Mouse (Mus musculus): Measurements from ENCODE around the gene Hck. TPM values are rescaled to one million over a fixed set of nuclear protein-coding genes. Genes with fewer than 3 reads are reported as not detected.

The Hck gene
- total RNA-seq, 2 experiments from 2014 or later = 2.6 to 3.2 TPM

- DNase-seq (ENCODE audit: low spot score in 2 of 2) = no peak
Observed at GRCm38 (mm10) chr2:153149742-153150141, 41.5 kb downstream of the Hck start.

GRCm38 (mm10) chr2:153151026-153151425 lies 42.8 kb downstream of the Hck start:
- DNase-seq (ENCODE audit: low spot score in 2 of 2) = no peak

GRCm38 (mm10) chr2:153151926-153152665 lies 43.8 kb downstream of the Hck start:
- no peak for DNase-seq (ENCODE audit: low spot score in 2 of 2)

- DNase-seq (ENCODE audit: low spot score in 2 of 2) = no peak
Observed at GRCm38 (mm10) chr2:153153033-153153450, 44.8 kb downstream of the Hck start.

DNA sequence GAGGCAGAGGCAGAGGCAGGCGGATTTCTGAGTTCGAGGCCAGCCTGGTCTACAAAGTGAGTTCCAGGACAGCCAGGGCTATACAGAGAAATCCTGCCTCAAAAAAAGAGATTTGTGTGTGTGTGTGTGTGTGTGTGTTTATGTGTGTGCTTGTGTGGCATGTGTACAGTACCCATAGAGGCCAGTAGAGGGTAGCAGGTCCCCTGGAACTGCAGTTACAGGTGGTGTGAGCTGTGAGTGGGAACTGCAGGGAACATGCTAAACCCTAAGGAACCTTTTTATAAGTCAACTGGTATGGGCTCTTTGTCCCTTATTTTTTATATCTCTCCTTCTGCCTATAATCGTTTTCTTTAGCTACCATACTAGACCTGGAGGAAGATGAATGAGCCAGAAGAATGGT lies 49.0 kb downstream of the Hck start:
- no peak for DNase-seq (ENCODE audit: low spot score in 2 of 2)

- DNase-seq (ENCODE audit: low spot score in 2 of 2) = no peak
Observed at GRCm38 (mm10) chr2:153160133-153160532, 51.9 kb downstream of the Hck start.

DNA sequence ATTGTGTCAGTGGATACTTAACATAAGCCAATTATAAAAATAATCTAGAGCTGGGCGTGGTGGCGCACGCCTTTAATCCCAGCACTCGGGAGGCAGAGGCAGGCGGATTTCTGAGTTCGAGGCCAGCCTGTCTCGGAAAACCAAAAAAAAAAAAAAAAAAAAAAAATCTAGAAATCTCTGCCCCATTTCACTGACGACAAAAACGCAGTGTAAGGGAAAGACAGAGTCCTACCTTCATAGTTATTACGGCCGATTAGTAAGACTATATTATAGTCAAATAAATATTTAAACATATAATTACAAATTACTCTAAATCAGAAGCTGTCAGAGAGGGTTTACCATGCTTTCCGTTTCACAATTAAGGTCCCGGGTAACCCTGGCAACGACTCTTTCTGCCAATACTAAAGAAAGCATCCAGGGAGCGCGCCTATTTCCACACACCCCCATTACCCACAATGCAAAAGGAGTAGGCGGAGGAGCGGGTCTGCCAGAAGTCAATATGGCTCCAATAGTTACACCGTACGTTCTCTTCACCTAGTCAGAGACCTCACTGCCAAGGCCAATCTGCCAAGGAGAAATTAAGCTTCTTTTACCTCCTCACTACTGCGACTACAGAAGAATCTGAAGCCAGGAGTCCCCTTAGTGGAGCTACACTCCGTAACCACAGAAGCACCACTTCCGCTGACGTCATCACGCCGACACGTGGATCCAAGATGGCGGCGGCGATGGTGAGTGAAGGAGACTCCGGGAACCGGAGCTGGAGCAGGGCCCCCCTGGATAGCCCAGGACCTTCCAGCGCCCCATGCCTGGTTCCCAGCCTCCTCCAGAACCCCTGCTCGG lies 52.8 kb downstream of the Hck start, which contains the start of gene Tm9sf4:
TSS of gene Tm9sf4 (plus strand) at position 460 of the 840 bp plus-strand sequence.
- DNase-seq (ENCODE audit: low spot score in 2 of 2) = peak; percentile 93 to 95

GRCm38 (mm10) chr2:153161684-153162080 lies 53.4 kb downstream of the Hck start:
- DNase-seq (ENCODE audit: low spot score in 2 of 2) = no peak

DNA sequence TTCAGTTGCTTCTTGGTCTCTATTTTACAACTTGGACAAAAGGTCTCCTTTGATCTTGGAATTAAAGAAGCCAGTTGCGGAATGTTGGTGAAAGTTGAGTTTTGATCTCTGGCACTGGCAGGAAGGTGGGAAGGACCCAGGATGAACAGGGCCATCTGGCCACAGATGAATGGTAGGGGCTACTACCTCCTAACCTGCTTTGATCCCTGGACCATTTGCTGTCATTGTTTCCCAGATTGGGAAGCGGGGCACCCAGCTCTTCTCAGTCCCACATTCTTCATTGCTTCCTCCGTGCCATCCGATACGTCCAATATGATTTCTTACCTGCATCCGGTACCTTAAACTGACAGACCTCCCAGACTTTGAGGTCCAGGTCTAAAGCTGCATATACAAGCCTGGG lies 58.9 kb downstream of the Hck start:
- no peak for DNase-seq (ENCODE audit: low spot score in 2 of 2)

DNA sequence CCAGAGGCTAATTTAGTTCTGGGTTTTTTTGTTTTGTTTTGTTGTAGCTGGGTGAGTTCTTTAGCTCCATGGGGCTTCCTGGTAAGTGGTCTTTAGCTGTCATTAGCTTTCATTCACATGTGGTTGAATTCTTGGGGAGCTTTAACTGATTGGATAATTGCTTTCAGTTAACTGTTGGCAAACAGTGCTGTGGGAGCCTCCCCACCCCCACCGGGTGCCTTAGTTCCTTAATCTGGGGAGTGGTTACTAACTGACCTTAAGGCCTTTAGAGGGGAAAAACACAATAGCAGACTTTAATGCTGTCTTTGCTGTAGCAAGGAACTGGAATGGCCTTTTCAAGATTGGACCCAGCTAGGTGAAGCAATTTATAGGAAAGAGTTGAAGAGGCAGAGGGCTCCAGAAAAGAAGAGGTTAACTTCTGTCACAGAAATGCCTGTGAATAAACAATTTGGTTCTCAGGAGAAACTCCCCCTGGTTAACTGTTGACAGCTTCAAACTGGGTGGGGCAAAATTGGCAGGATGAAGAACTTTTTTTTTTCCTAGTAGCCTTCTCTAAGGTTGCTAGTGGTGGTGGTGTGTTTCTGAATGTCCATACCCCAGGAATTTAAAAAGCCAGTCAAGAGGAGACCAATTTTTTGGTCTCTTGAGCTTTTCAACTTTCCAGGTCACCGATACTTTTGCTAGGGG lies 60.0 kb downstream of the Hck start:
- no peak for DNase-seq (ENCODE audit: low spot score in 2 of 2)

GRCm38 (mm10) chr2:153170490-153171224 lies 62.4 kb downstream of the Hck start:
- DNase-seq (ENCODE audit: low spot score in 2 of 2) = no peak

DNA sequence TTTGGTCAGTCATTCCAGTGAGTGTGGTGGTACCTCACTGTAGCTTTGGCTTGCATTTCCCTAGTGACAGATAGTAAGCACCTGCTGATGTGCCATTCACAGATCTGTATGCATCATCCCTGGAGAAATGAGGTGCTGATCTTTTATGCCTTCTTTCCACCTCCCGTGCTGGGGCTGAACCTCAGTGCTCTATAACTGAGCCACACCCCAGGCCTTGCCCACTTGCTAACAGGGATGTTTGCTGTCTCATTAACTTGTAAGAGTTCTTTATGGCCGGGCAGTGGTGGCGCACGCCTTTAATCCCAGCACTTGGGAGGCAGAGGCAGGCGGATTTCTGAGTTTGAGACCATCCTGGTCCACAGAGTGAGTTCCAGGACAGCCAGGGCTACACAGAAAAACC lies 63.7 kb downstream of the Hck start:
- no peak for DNase-seq (ENCODE audit: low spot score in 2 of 2)

DNA sequence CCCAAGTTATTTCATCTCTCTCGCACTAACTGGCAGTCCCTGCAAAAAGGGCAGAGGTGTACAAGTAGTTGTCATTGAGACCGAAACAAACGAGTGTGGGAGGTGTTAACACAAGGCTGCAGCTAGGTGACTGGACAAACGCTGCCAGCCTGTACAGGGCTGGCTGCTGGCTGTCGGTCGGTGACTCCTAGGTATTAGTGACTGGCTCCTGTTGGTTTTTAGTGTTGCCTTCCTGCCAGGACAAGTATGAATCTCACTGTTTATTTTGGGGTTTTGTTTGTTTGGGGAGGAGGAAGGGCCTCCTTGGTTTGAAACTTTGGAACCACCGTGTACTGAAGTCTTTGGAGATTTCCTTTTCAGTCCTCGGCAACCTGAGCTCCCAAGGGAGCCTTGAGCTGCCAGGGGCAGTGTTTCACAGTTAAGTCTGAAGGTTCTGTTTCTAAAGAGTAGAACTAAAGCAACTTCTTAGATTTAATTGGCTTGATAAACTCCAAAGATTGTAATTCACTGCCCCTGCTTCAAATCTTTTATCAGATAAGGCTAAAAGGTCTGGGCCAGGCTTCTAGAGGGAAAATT lies 67.8 kb downstream of the Hck start:
- DNase-seq (ENCODE audit: low spot score in 2 of 2) = no peak

GRCm38 (mm10) chr2:153177188-153177587 lies 68.9 kb downstream of the Hck start:
- no peak for DNase-seq (ENCODE audit: low spot score in 2 of 2)

- no peak for DNase-seq (ENCODE audit: low spot score in 2 of 2)
Observed at GRCm38 (mm10) chr2:153179126-153179860, 71.0 kb downstream of the Hck start.

DNA sequence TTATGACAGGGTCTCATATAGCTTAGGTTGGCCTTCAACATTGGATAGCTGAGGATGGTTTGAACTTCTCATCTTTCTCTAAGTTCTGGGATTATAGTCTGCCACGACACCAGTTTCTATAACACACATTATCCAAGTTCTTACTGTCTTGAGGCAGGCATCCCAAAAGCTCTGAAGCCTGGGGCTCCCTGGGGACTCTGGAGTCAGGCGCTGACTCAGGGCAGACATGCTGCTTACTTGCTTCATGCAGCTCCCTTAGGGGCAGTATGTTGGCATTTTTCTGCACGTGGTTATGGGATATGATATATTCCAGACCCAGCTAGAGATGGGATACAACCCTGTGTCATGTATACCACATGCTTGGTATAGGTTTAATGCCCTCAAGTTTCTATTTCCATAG lies 71.7 kb downstream of the Hck start:
- DNase-seq (ENCODE audit: low spot score in 2 of 2) = no peak

- DNase-seq (ENCODE audit: low spot score in 2 of 2) = peak; percentile 53 to 64
Observed at GRCm38 (mm10) chr2:153186176-153186591, 77.9 kb downstream of the Hck start.

- no peak for DNase-seq (ENCODE audit: low spot score in 2 of 2)
Observed at GRCm38 (mm10) chr2:153187848-153188247, 79.6 kb downstream of the Hck start.

DNA sequence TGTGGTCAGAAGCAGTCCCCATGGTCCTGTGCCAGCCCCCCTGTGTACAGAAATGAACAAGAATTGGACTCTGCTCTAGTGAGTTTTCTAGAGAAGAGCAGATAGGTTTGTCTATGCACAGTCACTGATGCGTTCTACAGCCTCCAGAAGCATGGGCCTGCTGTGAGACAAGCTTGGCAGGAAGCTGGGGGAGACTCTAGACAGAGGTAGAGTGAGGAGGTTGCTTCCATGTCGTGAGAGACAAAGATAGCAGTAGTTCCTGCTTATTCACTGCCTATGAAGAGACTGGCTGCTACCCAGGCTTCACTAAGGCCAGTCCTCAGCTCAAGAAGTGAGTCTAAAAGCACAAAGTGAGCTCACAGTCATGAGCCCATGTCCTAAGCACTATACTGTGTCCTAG lies 83.0 kb downstream of the Hck start:
- DNase-seq (ENCODE audit: low spot score in 2 of 2) = no peak

DNA sequence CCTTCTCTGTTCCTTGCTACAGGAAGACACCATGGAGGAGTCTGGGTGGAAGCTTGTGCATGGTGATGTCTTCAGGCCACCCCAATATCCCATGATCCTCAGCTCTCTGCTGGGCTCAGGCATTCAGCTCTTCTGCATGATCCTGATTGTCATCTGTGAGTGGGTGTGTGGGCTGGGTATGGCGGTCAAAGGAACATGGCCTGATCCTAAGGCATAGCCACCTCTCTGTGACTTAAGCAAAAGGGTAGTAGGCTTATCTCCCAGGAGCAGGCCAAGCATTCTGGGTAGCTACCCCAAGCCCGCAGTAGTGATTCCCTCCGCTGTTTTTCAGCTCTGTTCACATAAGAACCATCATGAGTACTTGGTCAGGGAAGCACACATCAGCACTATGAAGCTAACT lies 86.0 kb downstream of the Hck start:
- DNase-seq (ENCODE audit: low spot score in 2 of 2) = no peak

Measured in layer of hippocampus, postnatal 10 days (tissue).